Mouse (Mus musculus) Patski (cell line): ENCODE results near the gene Rabep2. TPM values are rescaled to one million over a fixed set of nuclear protein-coding genes. Genes with fewer than 3 reads are reported as not detected.

ENCODE experiments used
- ATAC-seq: fragments of 100-300 bp; one replicate; pipeline ENCODE4 v1.8.0; 2021
- CTCF ChIA-PET: fragments of 350-600 bp; sonication (Branson Sonifier 250); formaldehyde crosslinking; loops from one replicate; lab custom pipeline; 2022; ENCODE audit warnings: inconsistent platforms; lab: Charles Lee
- POLR2A ChIA-PET: fragments of 350-600 bp; sonication (Branson Sonifier 250); formaldehyde crosslinking; loops from one replicate; lab custom pipeline; 2022; ENCODE audit warnings: antibody characterized with exemption, inconsistent platforms; lab: Charles Lee
- DNase-seq: peaks from one replicate; pipeline ENCODE4 v3.0.0-alpha.2; 2011; ENCODE audit warnings: low read depth, low spot score
- H3K27me3 ChIP-seq: fragments of 371-371 bp; one replicate; pipeline ENCODE4 v1.5.1; 2021
- CTCF ChIP-seq: fragments of 100-300 bp; IDR thresholded peaks from one replicate; pipeline ENCODE4 v1.5.1; 2021
- in situ Hi-C: fragments of 300-500 bp; cut with MboI; formaldehyde crosslinking; loops from 3 replicates; pipeline ENCODE4 v1.11.1; 2018; ENCODE audit warnings: low pct_unique_long_range_greater_than_20kb, mixed read lengths
- polyA plus RNA-seq: library from polyadenylated mRNA; unstranded; gene quantifications from one replicate; pipeline ENCODE4 v1.2.3, GENCODE M21; 2021

Gene Rabep2
- polyA plus RNA-seq, 1 experiment from 2014 or later = 30.2 TPM

DNA sequence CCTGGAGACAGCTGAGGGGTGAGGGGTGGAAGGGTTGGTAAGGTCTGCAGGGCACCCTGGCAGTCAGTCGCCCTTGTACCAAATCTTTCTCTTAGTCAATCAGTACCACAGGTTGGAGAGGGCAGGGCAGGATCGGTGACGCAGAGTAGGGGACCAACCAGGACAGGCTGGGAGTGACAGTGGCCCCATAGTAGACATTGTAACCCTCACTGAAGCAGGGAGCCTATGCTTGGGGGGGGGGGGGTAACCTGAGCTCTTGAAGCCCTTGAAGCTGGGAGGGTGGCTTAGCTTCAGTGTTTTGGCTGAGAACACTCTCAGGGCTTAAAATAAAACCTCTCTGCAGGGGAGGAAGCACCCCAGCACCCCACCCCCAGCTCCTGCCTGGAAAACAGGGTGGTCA lies 33.1 kb downstream of the Rabep2 start:
- in situ Hi-C loops = no loop called here
- ATAC-seq (no peak), DNase-seq (no peak)
- no peaks in the 10 kb centered on the region for H3K27me3 ChIP-seq
- ChIA-PET CTCF (interaction anchor here (1.0 to 1.5 kb wide), 2 partner anchors 26 to 62 kb away, joined by 3 to 4 read pairs; no protein-coding TSS in a partner anchor), POLR2A (interaction anchor here (1.5 kb wide), 1 partner anchor 12 kb away, joined by 5 read pairs; no protein-coding TSS in a partner anchor)
- TF ChIP-seq CTCF = no peak

DNA sequence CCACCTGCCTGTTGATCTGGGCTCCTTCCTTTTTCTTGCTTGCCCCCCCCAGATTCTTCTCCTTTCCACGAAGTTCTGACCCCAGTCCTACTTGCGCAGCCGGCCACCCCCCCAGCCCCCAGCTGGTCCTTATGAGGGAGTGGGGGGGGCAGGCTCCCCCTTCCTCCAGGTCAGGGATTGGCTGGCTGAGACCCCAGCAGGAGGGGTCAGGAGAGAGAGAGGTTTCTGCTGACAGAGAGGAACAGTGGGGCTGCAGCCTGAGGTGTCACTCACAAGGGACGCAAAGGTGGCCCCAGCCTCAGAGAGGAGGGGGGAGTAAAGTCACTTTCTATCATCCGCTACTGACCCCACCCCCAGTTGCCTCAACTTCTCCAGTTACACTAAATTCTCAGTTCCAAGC lies 34.4 kb downstream of the Rabep2 start, which contains the start of gene Atp2a1:
TSS of gene Atp2a1 (minus strand) at position 105 of the 400 bp plus-strand sequence.
- TF ChIP-seq CTCF = no peak
- no peaks in the 10 kb centered on the region for H3K27me3 ChIP-seq
- ChIA-PET CTCF (interaction anchor here (1.5 kb wide), 1 partner anchor 27 kb away, joined by 3 read pairs; no protein-coding TSS in a partner anchor), POLR2A (interaction anchor here (1.5 kb wide), 1 partner anchor 11 kb away, joined by 5 read pairs; no protein-coding TSS in a partner anchor)
- no peak for DNase-seq
- in situ Hi-C loops = no loop called here
- ATAC-seq = no peak

- no peak for DNase-seq
- ChIA-PET POLR2A (no interaction called here), CTCF (no interaction called here)
- TF ChIP-seq CTCF = no peak
- in situ Hi-C loops = no loop called here
- no peaks in the 10 kb centered on the region for H3K27me3 ChIP-seq
- ATAC-seq = no peak
Observed at GRCm38 (mm10) chr7:126463547-126463946, 35.0 kb downstream of the Rabep2 start.

DNA sequence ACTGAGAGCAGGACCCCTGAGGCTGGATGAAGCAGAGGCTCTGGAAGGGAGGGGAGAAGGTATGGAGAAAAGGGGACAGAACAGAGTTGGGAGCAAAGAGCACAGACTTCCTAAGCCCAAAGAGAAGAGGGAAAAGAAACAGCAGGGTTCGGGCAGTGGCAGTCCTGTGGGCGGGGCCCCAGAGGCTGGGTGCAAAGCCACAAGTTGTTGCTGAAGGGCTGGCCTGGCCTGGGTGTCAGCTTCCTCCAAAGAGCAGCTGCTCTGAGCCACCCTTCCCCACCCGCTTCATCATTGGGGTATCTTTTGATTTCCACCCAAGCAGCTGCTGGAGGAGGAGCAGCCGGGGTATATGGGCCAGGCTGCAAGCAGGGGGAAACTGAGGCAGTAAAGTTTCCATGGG lies 35.6 kb downstream of the Rabep2 start:
- POLR2A ChIA-PET = no interaction called here
- TF ChIP-seq CTCF = no peak
- CTCF ChIA-PET = no interaction called here
- H3K27me3 ChIP-seq = no peaks in the 10 kb centered on the region
- peak; percentile 18 for ATAC-seq
- in situ Hi-C loops = no loop called here
- DNase-seq = no peak

GRCm38 (mm10) chr7:126464836-126465235 lies 36.3 kb downstream of the Rabep2 start:
- TF ChIP-seq CTCF = no peak
- POLR2A ChIA-PET = interaction anchor here (2.6 kb wide), 1 partner anchor 10 kb away, joined by 10 read pairs; the partner anchor contains the start of gene Sh2b1
- no peak for DNase-seq
- CTCF ChIA-PET = no interaction called here
- in situ Hi-C loops = no loop called here
- H3K27me3 ChIP-seq = no peaks in the 10 kb centered on the region
- ATAC-seq = no peak

DNA sequence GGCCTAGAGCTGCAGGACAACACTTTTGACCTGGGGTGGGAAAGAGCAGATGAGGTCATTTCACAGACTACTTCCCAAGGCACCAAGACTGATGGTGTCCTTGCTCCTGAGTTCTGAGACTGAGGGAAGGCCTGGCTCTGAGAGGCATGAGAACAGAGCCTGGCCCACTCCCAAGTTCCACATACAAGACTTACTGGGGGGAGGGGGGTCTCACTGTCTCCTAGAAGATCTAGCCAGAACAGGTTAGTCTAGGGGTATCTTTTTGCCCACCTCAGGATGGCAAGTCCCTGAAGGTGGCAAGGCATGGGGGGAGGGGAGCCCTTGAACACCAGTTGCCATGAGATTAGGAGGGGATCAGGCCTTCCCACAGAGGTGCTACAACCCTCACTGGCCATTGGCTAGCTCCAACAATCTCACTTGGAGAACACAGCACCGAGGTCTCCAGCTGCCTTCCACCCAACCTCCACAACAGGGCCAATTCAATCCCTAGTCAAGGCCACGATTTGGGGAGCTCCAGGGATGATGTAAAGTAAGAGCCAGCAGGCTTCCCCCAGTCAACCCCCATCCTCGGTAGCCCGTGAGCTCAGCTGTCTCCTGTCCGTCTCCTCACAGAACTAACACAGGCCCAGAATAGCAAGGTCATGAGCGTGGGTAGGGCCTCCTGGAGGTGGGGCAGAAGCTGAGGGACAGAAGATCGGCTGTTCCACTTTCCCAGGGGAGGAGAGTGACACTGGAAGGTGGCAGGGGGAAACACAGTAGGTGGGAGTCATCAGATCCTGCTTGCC lies 36.9 kb downstream of the Rabep2 start:
- POLR2A ChIA-PET = interaction anchor here (2.6 kb wide), 1 partner anchor 9 kb away, joined by 10 read pairs; the partner anchor contains the start of gene Sh2b1
- no peak for TF ChIP-seq CTCF
- in situ Hi-C loops = no loop called here
- no peak for DNase-seq
- no peaks in the 10 kb centered on the region for H3K27me3 ChIP-seq
- ATAC-seq = no peak
- CTCF ChIA-PET = interaction anchor here (1.0 kb wide), 1 partner anchor 35 kb away, joined by 3 read pairs; no protein-coding TSS in a partner anchor

DNA sequence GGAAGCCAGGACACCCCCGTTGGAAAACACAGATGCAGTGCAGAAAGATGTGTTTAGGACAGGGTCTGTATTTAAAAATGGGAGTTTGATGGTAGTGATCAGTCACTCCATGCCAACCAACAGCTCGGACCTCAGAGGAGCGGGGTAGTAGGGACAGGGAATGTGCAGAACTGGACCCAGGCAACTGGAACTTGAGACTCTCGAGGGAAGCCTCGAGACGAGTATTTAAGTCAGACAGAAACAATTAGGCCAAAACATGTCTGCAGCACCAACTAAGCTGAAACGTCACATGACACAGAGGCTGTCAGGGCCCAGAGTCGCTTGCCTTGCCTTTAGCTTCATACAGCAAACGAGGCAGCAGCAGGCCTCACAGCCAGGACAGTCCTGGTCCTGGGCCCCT lies 37.6 kb downstream of the Rabep2 start:
- CTCF ChIA-PET = interaction anchor here (1.0 kb wide), 1 partner anchor 35 kb away, joined by 3 read pairs; no protein-coding TSS in a partner anchor
- DNase-seq = no peak

DNA sequence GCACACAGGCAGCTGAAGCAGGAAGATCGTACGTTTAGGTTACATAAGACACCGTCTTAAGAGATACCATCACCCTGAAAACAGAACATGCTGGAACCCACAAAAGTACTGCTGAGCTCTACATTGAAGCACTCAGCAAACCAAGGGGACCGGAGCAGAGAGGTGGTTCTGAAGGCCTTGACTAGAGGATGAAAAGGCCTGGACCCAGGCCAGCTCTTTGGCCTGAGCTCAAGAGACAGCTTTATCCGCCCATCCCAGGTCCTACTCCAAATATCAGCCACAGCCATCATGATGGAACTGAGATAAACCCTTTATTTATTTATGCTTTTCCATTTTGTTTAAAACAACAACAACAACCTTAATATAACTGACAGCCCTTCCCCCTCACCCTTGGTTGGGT lies 38.1 kb downstream of the Rabep2 start:
- TF ChIP-seq CTCF = no peak
- no peaks in the 10 kb centered on the region for H3K27me3 ChIP-seq
- no peak for DNase-seq
- CTCF ChIA-PET = no interaction called here
- ATAC-seq = no peak
- in situ Hi-C loops = no loop called here
- POLR2A ChIA-PET = interaction anchor here (2.6 kb wide), 1 partner anchor 8 kb away, joined by 10 read pairs; the partner anchor contains the start of gene Sh2b1

More for the DNA sequence above, 37.6 kb downstream of the Rabep2 start:
- POLR2A ChIA-PET = interaction anchor here (2.6 kb wide), 1 partner anchor 8 kb away, joined by 10 read pairs; the partner anchor contains the start of gene Sh2b1
- TF ChIP-seq CTCF = no peak
- no peaks in the 10 kb centered on the region for H3K27me3 ChIP-seq
- in situ Hi-C loops = no loop called here
- no peak for ATAC-seq

DNA sequence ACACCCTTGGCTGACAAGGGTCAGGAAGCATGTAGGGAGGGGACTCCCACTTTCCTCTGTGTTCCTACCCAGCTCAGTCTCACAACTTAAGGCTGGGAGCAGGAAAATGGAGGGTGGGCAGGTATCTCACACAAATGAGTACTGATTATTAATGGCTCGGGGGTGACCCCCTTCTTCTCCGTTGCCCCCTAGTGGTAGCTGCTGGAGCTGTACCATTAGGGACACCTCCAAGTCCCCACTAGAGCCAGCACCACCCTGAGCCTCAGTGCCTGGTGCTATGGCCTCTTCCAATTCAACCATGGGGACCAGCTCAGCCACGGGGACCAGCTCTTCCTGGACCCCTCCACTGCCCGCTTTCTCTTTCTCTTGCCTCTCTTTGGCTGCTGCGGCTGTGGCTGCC lies 38.7 kb downstream of the Rabep2 start:
- H3K27me3 ChIP-seq = no peaks in the 10 kb centered on the region
- ChIA-PET POLR2A (interaction anchor here (2.6 kb wide), 1 partner anchor 7 kb away, joined by 10 read pairs; the partner anchor contains the start of gene Sh2b1), CTCF (no interaction called here)
- TF ChIP-seq CTCF = no peak
- no peak for ATAC-seq
- in situ Hi-C loops = no loop called here
- no peak for DNase-seq

DNA sequence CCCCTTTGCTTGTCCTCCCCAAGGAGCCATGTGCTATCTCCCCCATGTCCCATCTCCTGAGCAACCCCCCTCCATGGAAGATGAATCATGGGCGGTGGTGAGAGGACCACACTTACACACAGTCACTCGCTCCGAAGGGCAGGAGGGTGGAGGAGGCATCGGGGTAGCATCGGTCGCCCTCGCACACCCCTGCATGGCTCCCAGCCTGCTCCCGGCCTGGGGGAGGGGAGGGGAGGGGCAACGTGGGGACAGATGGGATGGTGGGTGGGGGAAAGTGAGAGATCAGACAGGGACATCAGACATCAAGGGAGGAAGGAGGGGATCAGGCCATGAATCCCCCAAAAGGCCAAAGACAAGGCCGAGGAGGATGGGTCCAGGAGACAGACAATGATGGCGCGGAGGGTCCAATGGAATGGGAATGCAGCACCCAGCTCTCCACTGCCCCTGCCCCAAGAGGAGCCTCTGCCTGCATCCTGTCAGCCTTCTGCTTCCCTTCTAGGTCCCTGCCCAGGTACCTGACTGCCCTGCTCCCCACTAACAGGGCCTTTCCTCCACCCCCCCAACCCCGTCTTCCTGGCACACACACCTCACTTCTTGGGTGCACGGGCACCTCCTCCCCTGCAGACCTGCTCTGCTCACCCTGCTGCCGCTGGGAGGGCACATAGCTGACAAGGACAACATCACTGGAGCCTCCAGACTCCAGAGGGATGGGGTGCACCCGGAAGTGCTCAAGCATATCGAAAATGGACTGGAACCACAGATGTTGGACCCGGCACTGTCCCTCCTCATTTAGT lies 39.5 kb downstream of the Rabep2 start:
- DNase-seq (no peak), ATAC-seq (no peak)
- ChIA-PET CTCF (no interaction called here), POLR2A (no interaction called here)
- no peak for TF ChIP-seq CTCF
- in situ Hi-C loops = no loop called here
- H3K27me3 ChIP-seq = no peaks in the 10 kb centered on the region
